Mouse (Mus musculus) C2C12 (cell line): Measurements from ENCODE around the gene Pde6d.

Experiments
- CTCF ChIP-seq: IDR thresholded peaks from one replicate; pipeline ENCODE4 v1.5.1; 2011; ENCODE audit not compliant: control insufficient read depth, insufficient read depth, insufficient read length
- FOSL1 ChIP-seq: IDR thresholded peaks from one replicate; pipeline ENCODE4 v1.8.0; 2011; ENCODE audit warnings: mild to moderate bottlenecking, low read length; ENCODE audit not compliant: poor library complexity, insufficient read depth, severe bottlenecking
- MAX ChIP-seq: IDR thresholded peaks from one replicate; pipeline ENCODE4 v1.6.1; 2011; ENCODE audit warnings: mild to moderate bottlenecking, control low read depth
- MYOG ChIP-seq: IDR thresholded peaks from one replicate; pipeline ENCODE4 v1.6.1; 2011; ENCODE audit not compliant: control insufficient read depth, insufficient read length; ENCODE audit errors: extremely low read depth
- USF1 ChIP-seq: IDR thresholded peaks from one replicate; pipeline ENCODE4 v1.6.1; 2011; ENCODE audit warnings: low read depth, mild to moderate bottlenecking, control low read depth, moderate library complexity

DNA sequence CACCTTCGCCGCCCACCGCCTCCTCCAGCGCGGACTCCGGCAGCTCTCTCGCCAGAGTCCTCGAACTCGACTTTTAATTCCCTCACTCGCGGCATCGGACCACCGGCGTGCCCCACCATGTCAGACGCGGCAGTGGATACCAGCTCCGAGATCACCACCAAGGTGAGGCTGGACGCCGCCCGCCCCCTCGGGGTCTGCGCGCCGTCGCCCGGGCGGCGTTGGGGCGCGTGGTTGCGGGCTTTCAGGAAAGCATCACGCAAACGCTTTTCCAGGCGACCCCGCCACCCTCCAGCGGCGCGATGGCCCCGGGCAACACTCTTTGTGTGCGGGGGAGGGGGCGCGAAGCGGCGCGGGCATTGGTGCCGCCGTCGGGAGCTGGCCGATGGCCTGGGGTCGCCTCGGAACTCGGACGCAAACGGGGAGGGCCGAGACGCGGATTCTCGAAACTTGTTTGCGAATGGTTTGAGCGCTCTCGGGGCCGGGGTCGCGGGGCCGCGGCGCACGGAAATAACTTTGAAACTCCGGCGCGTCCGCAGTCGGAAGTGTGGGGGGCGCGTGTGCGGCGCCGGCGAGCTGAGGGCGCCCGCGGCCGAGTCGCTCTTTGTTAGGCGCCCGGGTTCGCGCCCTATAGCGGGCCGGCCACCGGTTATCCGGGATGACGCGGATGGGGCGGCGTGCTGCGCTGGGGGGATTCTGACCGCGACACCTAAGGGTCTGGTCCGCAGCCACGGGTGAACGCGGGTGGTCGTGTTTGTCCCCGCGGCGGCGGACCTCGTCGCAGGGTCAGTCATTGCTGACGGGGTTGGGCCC lies 55.4 kb downstream of the Pde6d start:
- TF ChIP-seq CTCF (no peak), MAX (no peak), USF1 (no peak), MYOG (no peak), FOSL1 (no peak)
